Mouse (Mus musculus) cerebellum, adult 11 months (tissue): ENCODE measurements around the gene Atg2b.

Source experiments
- DNase-seq: peaks from one replicate; pipeline ENCODE4 v3.0.0; 2022

The Atg2b gene

DNA sequence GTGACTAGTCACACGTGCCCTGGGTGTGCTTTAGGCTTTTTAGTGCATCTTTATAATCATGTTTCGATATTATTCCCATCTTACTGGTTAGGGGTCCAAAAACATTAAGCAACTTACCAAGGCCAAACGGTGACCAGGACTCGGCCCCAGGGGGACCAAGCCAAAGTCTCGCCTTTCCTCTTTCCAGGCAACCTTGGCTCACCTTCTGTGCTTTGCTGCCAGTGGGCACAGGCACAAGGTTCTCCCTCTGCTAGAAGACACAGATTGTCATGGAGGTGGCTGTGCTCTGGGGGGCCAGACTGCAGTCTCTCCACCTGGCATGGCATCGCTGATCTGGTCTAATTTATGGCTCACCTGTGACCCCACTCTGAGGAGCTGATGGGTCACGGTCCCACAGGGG, 94.2 kb downstream of the Atg2b start:
- DNase-seq, result no peak

DNA sequence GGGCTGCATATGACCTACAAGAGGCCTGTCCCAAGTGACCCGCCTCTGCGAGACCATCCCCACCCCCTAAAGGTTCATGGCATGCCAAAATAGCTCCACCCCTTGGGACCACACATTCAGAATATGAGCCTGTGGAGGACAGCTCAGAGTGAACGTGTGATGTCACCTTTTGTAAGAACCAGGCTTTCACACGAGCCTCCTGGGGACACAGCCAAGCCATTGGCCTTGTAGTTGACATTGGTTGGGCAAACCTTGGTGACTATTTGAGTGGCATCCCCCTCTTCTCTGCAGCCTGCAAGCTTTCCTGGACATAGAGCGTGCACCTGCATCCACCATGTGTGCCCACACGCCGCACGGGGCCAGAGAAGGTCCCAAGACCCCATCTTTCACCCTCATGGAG, 97.5 kb downstream of the Atg2b start:
- DNase-seq, result no peak

DNA sequence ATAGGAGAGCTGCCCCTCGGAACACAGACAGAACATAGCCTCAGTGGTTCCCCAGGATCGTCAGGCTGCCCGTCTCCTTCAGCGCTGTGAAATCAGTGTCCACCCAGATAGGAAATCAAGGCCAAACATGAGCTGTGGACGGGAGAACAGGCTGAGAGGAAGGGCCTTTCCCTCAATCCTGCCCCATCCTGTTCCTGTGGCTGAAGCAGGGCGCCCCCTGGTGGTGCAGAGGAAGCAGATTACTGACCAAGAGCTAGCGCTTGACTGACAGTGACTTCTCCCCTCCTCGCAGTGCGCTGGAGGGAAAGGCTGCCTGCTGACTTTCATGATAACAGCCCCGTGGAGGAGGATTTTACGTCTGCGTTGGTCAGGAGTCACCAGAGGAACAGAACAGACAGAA, 100.2 kb downstream of the Atg2b start:
- peak; percentile 51 for DNase-seq

GRCm38 (mm10) chr12:105583484-105583883, 101.5 kb downstream of the Atg2b start:
- DNase-seq, result no peak

DNA sequence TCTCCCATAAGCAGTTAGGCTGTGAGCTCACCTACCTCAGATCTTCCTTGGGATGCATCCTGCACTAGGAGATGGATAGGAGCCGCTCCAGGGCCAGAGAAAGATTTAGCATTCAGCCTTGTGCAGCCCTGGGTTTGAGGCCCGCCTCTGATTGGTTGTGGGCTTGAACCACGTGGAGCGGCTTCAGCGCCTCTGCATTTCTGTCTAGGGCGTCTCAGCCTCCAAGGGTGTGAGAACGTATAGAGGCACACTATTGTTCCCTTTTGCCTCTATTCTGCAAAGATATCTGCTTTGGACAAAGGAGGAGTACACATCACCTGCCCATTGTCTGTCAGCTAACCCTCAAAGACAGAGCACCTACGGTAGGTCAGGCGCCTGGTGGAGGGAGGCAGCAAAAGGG, 102.5 kb downstream of the Atg2b start:
- no peak for DNase-seq

- DNase-seq, result no peak
These were observed 104.5 kb downstream of the Atg2b start for GRCm38 (mm10) chr12:105580490-105580889.

- no peak for DNase-seq
These were observed 110.7 kb downstream of the Atg2b start for GRCm38 (mm10) chr12:105574356-105574755.

DNA sequence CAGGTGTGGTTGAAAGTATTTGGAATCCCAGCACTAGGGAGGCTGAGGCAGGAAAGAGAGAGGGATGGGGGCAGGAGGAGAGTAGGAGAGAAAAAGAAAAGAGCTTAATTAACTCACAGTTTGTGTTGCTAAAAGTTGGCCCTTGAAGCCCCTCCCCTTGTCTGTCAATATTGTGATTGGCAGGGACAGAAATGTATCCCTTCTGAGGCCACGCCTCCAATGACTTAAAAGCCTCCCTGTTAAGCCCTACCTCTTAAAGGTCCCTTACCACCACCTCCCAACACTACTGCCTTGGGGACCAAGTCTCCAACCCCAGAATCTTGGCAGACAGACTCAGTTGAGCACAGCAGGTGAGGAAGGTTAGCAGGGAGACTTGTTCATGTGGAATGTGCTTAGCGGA, 112.4 kb downstream of the Atg2b start:
- DNase-seq, result no peak

DNA sequence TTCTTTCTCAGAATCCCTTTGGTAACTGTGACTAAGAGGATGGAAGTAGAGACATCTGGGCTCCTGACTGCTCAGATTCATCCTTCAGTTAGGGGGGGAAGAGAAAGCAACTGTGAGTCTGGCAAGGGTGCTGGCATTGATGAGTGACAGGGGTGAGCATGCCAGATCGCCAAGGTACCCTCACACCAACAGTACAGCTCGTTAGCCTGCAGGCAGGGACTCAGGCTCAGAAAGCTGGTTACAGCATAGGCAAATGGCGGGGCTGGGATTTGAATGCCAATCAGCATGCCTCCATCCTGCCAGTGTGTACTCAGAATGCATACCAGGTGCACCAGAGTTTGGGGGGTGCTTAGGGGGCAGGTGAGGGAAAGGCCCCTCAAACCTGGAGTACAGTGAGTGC, 113.1 kb downstream of the Atg2b start:
- no peak for DNase-seq
